Comparison of ENCODE assay signal across 12 mouse cellular contexts in the genomic region with DNA sequence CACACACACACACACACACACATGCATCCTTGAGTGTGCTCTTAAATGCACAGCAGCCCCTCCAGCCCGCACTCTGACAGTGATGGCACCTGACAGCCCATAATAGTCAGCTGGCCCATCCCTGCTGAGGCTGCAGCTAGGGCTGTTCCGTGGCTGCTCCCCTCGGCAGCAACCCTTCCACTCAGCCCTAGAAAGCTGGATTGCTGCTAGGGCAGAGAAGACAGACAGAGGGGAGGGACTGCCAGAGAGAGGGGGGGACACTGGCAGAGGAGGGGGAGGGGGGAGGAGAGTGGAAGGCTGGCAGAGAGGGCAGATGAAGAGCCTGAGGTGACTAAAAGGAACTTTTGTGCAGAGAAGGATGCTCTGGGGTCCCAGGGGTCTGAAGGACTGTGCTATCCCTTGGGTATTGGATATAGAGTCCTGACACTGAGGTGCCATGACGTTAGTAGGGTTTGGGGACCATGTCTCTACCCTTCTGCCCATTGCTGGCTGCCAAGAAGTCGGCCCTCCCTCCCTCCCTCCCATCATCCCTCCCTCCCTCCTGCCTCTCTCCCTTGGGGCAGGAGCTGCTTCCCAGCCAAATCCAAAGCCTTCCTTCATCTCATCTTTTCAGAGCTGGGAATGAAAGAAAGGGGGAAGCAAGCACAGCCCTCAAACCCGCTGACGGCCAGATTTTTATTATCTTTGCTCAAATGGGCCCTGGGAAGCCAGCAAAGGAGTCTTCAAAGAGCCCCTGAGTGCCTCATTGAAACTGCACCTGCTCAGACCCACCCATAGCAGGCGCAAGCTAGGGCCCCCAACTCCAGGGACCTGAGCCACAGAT. TPM values are rescaled to one million over a fixed set of nuclear protein-coding genes. Genes with fewer than 3 reads are reported as not detected.
DNase-seq lines count a peak whose midpoint lies in the region; ATAC-seq lines count a peak whose summit lies in the region.
"Had no signal": no experiment of that assay in that cellular context is flagged by ENCODE, and none has a peak within 500 bp of the region (broad histone marks: within the 10 kb centered on the region; RNA-seq: fewer than 3 reads in every experiment).

No protein-coding gene starts in this region.

- intact Hi-C loops in heart, postnatal 25 days (cut with DNase I), result no loop called here

- peak overlapping the region; percentile 91 for H3K4me2 ChIP-seq in hindbrain, embryonic 13.5 days
- H3K4me2 ChIP-seq in neural tube, embryonic 13.5 days, result peak overlapping the region; percentile 86
- H3K4me2 ChIP-seq: liver, embryonic 13.5 days had no signal

- peak overlapping the region; percentile 79 for H3K27ac ChIP-seq in hindbrain, embryonic 13.5 days
- H3K27ac ChIP-seq in neural tube, embryonic 13.5 days (replicated peaks), result peak overlapping the region; percentile 49
- H3K27ac ChIP-seq: liver, embryonic 13.5 days; stomach, postnatal 0 days had no signal

- peak overlapping the region; percentile 97 for H3K9ac ChIP-seq in hindbrain, embryonic 13.5 days
- H3K9ac ChIP-seq in neural tube, embryonic 13.5 days, result peak overlapping the region; percentile 97
- H3K9ac ChIP-seq: liver, embryonic 13.5 days had no signal

- no peak for ATAC-seq in hindbrain, embryonic 13.5 days (ENCODE audit: low FRiP score)
- ATAC-seq in neural tube, embryonic 13.5 days (ENCODE audit: low read depth), result no peak
- ATAC-seq: Patski had no signal

- H3K27me3 ChIP-seq in hindbrain, embryonic 13.5 days, result 0 out of 2 replicates have a peak, but pooled peaks cover 2% of the 10 kb centered on the region
- H3K27me3 ChIP-seq in neural tube, embryonic 13.5 days, result peaks cover 9% of the 10 kb centered on the region; the same call in 1 of the 2 replicates

- H3K4me3 ChIP-seq in hindbrain, embryonic 13.5 days, result peak overlapping the region; percentile 82
- H3K4me3 ChIP-seq in neural tube, embryonic 13.5 days, result peak overlapping the region; percentile 76
- H3K4me3 ChIP-seq: liver, embryonic 13.5 days had no signal

- peaks cover 85% of the 10 kb centered on the region for H3K4me1 ChIP-seq in hindbrain, embryonic 13.5 days (replicated peaks)
- H3K4me1 ChIP-seq in neural tube, embryonic 13.5 days (replicated peaks), result peaks cover 92% of the 10 kb centered on the region

- no peaks in the 10 kb centered on the region for H3K36me3 ChIP-seq in hindbrain, embryonic 13.5 days
- no peaks in the 10 kb centered on the region for H3K36me3 ChIP-seq in neural tube, embryonic 13.5 days
- H3K36me3 ChIP-seq: liver, embryonic 13.5 days had no signal

- peak; percentile 10 to 22 for DNase-seq in layer of hippocampus, postnatal 25 days (ENCODE audit: extremely low spot score in 1 of 2, low spot score in 1 of 2)
- DNase-seq in layer of hippocampus, adult 11-12 months (ENCODE audit: low spot score), result no peak
- peak; percentile 47 to 66 for DNase-seq in cerebellum, postnatal 14 days
- DNase-seq in heart, postnatal 25 days (ENCODE audit: low spot score), result no peak
- DNase-seq in natural killer cell, adult 2 months (ENCODE audit: low spot score in 2 of 2), result no peak
- DNase-seq in kidney, adult 11 months, result no peak
- DNase-seq: gastrocnemius, postnatal 25 days; liver, embryonic 13.5 days had no signal

- H3K9me3 ChIP-seq in hindbrain, embryonic 13.5 days, result no peaks in the 10 kb centered on the region
- no peaks in the 10 kb centered on the region for H3K9me3 ChIP-seq in neural tube, embryonic 13.5 days
- H3K9me3 ChIP-seq: liver, embryonic 13.5 days had no signal

- WGBS in hindbrain, embryonic 13.5 days, result 13% methylated on average over 8 of the region's 8 CpGs
- 6% methylated on average over 8 of the region's 8 CpGs for WGBS in neural tube, embryonic 13.5 days

RNA-seq across cellular contexts. Expression of a gene that starts 4.5 kb away (rescaled TPM):
- 100 to 1,000 TPM; 260 to 270 TPM for total RNA-seq in layer of hippocampus, postnatal 25 days (2021)
- polyA plus RNA-seq in hindbrain, embryonic 13.5 days (2015; fragmentation: Nextera tagmentation; extraction: Ambion mirVana), result 6.0 and 7.0 TPM in 2 replicates
- 5.7 and 7.0 TPM in 2 replicates for polyA plus RNA-seq in neural tube, embryonic 13.5 days (2015; fragmentation: Nextera tagmentation; extraction: Ambion mirVana)
- under 1 TPM; 0.20 to 0.47 TPM for total RNA-seq in heart, postnatal 25 days (2021)
- polyA plus RNA-seq: liver, embryonic 13.5 days had no signal

RNA-seq across cellular contexts. Expression of a gene that starts 58.0 kb away (rescaled TPM):
- total RNA-seq in layer of hippocampus, postnatal 25 days (2021), result 10 to 100 TPM; 28.8 to 34.3 TPM
- polyA plus RNA-seq in hindbrain, embryonic 13.5 days (2015; fragmentation: Nextera tagmentation; extraction: Ambion mirVana), result 2.3 and 3.0 TPM in 2 replicates
- polyA plus RNA-seq in neural tube, embryonic 13.5 days (2015; fragmentation: Nextera tagmentation; extraction: Ambion mirVana), result 3.6 and 4.1 TPM in 2 replicates
- 1 to 10 TPM in 1 of 2 experiments, under 1 TPM in 1; 0.94 to 1.5 TPM for total RNA-seq in heart, postnatal 25 days (2021)

Comparison
In these comparisons a context has a peak if more than half of its experiments do, and no peak if none do; other contexts are left out.
1. DNase-seq: peak in layer of hippocampus, postnatal 25 days (2 of 2) and cerebellum, postnatal 14 days (2 of 2); none in layer of hippocampus, adult 11-12 months (single experiment), heart, postnatal 25 days (single experiment), natural killer cell, adult 2 months (0 of 2) and kidney, adult 11 months (single experiment).
2. RNA of a gene that starts 4.5 kb away (total RNA-seq): 260 to 270 TPM in layer of hippocampus, postnatal 25 days; 0.20 to 0.47 TPM in heart, postnatal 25 days; every median in the first group is over 100 times any median in the second.
3. RNA of a gene that starts 58.0 kb away (total RNA-seq): 28.8 to 34.3 TPM in layer of hippocampus, postnatal 25 days; 0.94 to 1.5 TPM in heart, postnatal 25 days; every median in the first group is over 10 times any median in the second.